Mouse (Mus musculus) cortical plate, adult 2 months (tissue): Measurements from ENCODE around the gene Fam47e. TPM values are rescaled to one million over a fixed set of nuclear protein-coding genes. Genes with fewer than 3 reads are reported as not detected.

ENCODE experiments used
- H3K27ac ChIP-seq: fragments of 200-500 bp; 2 replicates; pipeline ENCODE4 v1.5.1; 2012; ENCODE audit warnings: low read length, control low read depth, inconsistent platforms; ENCODE audit not compliant: insufficient read depth
- H3K4me1 ChIP-seq: fragments of 200-500 bp; 2 replicates; pipeline ENCODE4 v1.6.1; 2011; ENCODE audit warnings: low read length; ENCODE audit not compliant: control insufficient read depth, insufficient read depth
- H3K4me3 ChIP-seq: fragments of 200-500 bp; 2 replicates; pipeline ENCODE4 v1.5.1; 2011; ENCODE audit warnings: mild to moderate bottlenecking, low read length, control low read depth; ENCODE audit not compliant: insufficient read depth
- CTCF ChIP-seq: fragments of 200-500 bp; IDR thresholded peaks from 2 replicates; pipeline ENCODE4 v1.5.1; 2011; ENCODE audit warnings: mild to moderate bottlenecking, control low read depth, low read length; ENCODE audit not compliant: insufficient read depth; ENCODE audit errors: extremely low read depth
- POLR2A ChIP-seq: fragments of 200-500 bp; IDR thresholded peaks from 2 replicates; pipeline ENCODE4 v1.6.1; 2011; ENCODE audit warnings: mild to moderate bottlenecking, low read length, control low read depth; ENCODE audit not compliant: insufficient read depth; ENCODE audit errors: extremely low read depth
- polyA plus RNA-seq: library from polyadenylated mRNA; depleted of rRNA; stranded (reverse); fragments of >200 nt; gene quantifications from 2 replicates; pipeline ENCODE4 v1.2.3, GENCODE M21; 2012

Fam47e gene
- polyA plus RNA-seq, 1 experiment: 0.84 TPM

- Histone ChIP-seq H3K4me3 (no peak overlapping the region), H3K4me1 (no peaks in the 10 kb centered on the region), H3K27ac (no peak overlapping the region)
- TF ChIP-seq POLR2A: no peak
- no peak for TF ChIP-seq CTCF
Measured at GRCm38 (mm10) chr5:92552611-92553010, 2.3 kb upstream of the Fam47e start.

DNA sequence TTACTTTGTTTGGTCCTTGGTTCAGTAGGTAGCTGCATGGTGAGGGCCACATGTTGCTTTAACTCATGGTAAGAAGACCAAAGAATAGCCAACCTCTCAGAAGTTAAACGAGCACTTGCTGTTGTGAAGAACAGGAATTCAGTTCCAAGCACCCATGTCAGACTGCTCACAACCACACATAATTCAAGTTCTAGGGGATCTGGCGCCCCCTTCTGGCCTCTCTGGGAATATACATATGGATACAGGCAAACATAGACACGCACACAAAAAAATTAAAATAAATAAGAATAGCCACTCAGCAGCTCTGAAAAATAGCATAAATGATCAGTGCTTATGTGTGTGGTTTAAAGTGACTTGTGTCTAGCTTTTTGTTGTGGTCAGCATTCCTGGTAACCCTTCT, 930 bp upstream of the Fam47e start:
- H3K4me1 ChIP-seq: no peaks in the 10 kb centered on the region
- no peak overlapping the region for H3K4me3 ChIP-seq
- TF ChIP-seq POLR2A (no peak), CTCF (no peak)
- no peak overlapping the region for H3K27ac ChIP-seq

- H3K4me1 ChIP-seq: no peaks in the 10 kb centered on the region
- TF ChIP-seq CTCF (no peak), POLR2A (no peak)
- H3K27ac ChIP-seq: no peak overlapping the region
- no peak overlapping the region for H3K4me3 ChIP-seq
Measured at GRCm38 (mm10) chr5:92554443-92554842, 426 bp upstream of the Fam47e start.

DNA sequence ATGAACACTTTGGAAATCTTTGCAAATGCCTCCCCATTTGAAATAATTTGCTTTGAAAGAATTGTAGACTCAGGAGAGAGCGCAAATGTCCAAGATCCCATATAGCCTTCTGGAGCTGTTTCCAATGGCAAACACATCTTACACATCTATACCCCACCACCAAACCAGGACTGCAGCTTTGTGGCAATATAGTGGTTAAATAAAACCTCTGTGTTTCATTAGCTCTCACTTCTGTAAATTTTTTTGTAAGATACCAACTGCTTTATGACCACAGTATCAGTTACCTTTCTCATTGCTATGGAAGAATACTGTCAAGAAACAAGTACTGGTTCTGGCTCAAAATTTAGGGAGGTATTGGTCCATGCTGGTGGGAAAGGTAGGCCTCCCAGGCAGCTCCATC, 1.0 kb downstream of the Fam47e start:
- no peak overlapping the region for H3K4me3 ChIP-seq
- H3K4me1 ChIP-seq: no peaks in the 10 kb centered on the region
- no peak for TF ChIP-seq POLR2A
- H3K27ac ChIP-seq: no peak overlapping the region

DNA sequence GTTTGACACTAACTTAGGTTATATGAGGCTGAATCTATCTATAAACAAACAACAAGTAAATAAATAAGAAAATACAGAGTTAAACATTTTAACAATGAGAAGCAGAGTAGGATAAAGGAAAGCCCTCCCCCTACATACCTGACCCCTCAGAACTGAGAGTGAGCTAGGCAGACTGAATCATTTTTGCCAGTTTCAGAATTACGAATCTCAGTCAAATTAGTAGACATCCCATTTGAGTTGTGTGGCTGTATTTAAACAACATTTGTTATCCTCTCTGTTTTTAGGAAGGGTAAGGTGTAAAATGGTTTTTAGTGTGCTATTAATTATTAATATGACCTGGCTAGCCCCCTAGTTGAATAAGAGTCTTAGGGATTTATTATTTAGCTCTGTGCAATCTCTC, 2.6 kb downstream of the Fam47e start:
- no peak overlapping the region for H3K27ac ChIP-seq
- H3K4me3 ChIP-seq: no peak overlapping the region
- TF ChIP-seq CTCF (no peak), POLR2A (no peak)

GRCm38 (mm10) chr5:92560201-92560600, 5.3 kb downstream of the Fam47e start:
- Histone ChIP-seq H3K27ac (no peak overlapping the region), H3K4me1 (no peaks in the 10 kb centered on the region), H3K4me3 (no peak overlapping the region)
- no peak for TF ChIP-seq CTCF
- no peak for TF ChIP-seq POLR2A

More for the DNA sequence above, 2.6 kb downstream of the Fam47e start:
- no peaks in the 10 kb centered on the region for H3K4me1 ChIP-seq

DNA sequence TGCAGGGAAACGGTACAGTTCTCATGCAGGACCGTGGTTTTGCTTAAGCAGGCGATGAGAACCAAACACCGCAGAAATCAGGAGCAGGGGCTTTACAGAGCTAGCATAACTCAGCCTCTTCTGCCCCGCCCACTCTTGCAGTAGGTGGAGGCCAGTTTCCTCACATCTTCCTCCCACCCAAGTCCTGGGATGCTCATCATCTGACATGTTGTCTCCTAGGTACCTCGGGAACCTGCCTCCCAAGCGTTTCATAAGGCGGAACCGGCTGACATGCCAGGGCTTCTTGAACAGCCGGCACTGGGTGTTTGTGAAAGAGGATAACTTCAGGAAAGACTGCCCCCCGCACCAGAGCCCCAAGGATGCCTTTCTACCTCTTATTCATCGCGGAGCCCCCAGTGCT, 7.1 kb downstream of the Fam47e start:
- H3K4me1 ChIP-seq: no peaks in the 10 kb centered on the region
- H3K4me3 ChIP-seq: no peak overlapping the region
- no peak for TF ChIP-seq POLR2A
- TF ChIP-seq CTCF: no peak
- no peak overlapping the region for H3K27ac ChIP-seq

DNA sequence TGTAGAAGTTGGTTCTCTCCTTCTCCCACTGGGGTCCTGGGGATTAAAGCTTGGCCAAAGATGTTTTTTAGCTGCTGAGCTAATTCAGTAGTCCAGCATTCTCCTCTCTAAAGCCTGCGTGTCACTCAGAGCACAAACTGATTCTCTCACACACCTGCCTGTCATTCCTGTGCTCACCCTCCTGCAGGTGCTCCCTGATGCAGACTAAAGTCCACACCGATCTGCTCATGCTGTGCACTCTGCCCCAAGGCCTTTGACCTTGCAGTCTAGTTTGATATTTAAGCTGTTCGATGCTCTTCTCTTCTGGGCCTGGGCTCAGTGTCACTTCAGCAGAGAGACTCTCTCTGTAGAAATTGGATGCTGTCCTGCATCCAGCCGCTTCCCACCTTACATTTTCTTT, 16.4 kb downstream of the Fam47e start:
- TF ChIP-seq CTCF (no peak), POLR2A (no peak)
- H3K4me1 ChIP-seq: no peaks in the 10 kb centered on the region
- H3K4me3 ChIP-seq: no peak overlapping the region

GRCm38 (mm10) chr5:92579559-92579958, 24.7 kb downstream of the Fam47e start:
- no peaks in the 10 kb centered on the region for H3K4me1 ChIP-seq
- TF ChIP-seq POLR2A (no peak), CTCF (no peak)
- H3K27ac ChIP-seq: no peak overlapping the region
- no peak overlapping the region for H3K4me3 ChIP-seq

More for the DNA sequence above, 16.4 kb downstream of the Fam47e start:
- no peak overlapping the region for H3K27ac ChIP-seq

- Histone ChIP-seq H3K4me3 (no peak overlapping the region), H3K27ac (no peak overlapping the region), H3K4me1 (no peaks in the 10 kb centered on the region; the same call in 1 of the 2 replicates)
- no peak for TF ChIP-seq CTCF
- no peak for TF ChIP-seq POLR2A
Measured at GRCm38 (mm10) chr5:92585932-92586331, 31.1 kb downstream of the Fam47e start.

DNA sequence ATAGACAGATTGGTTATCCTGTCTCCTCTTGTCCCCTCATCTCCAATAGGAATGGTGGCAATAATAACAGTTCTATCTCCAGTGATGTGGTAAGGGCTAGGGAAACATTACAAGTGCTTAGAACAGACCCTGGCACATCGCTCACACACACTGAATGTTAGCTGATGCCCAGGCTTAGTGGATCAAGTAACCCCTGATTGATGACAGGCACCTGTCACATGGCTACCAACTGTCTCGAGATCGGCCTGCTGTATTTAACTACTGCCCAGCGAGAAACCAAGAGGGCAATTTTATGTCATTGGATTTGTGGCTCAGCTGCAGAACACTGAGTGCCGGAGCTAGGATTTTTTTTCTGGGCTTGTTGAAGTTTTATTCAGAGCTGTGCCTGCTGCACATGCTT, 40.2 kb downstream of the Fam47e start:
- H3K27ac ChIP-seq: no peak overlapping the region
- no peak for TF ChIP-seq CTCF
- TF ChIP-seq POLR2A: no peak
- H3K4me1 ChIP-seq: no peaks in the 10 kb centered on the region
- H3K4me3 ChIP-seq: no peak overlapping the region
